Mouse (Mus musculus) natural killer cell, adult 2 months (primary cell): ENCODE measurements around the gene Med12l.
A peak's percentile ranks its signal among the peaks of the same experiment; 100 is the strongest.

Experiments used
- DNase-seq, 2 experiments: peaks; one replicate each; pipeline ENCODE4 v3.0.0; 2022; ENCODE audit warnings: low spot score in 2 of 2

Gene Med12l

DNA sequence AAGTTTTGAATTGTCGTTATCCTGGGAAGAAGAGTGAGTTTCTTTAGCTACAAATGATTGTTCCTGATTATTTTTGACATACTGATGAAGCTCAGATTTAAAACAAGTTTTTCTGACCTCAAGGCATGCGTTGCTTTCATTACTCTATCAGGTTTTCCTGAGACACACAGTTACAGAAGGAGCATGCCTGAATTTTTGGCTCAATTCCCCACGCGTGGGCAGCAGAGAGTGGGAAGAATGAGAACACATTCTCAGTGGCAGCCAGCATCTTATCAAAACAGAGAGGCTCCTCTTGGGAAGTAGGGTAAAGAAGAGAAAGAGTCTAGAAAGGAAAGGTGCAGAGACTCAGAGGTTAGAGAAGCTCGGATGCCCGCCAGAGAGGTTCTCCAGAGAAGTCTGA lies 237.8 kb downstream of the Med12l start:
- DNase-seq: no peak

DNA sequence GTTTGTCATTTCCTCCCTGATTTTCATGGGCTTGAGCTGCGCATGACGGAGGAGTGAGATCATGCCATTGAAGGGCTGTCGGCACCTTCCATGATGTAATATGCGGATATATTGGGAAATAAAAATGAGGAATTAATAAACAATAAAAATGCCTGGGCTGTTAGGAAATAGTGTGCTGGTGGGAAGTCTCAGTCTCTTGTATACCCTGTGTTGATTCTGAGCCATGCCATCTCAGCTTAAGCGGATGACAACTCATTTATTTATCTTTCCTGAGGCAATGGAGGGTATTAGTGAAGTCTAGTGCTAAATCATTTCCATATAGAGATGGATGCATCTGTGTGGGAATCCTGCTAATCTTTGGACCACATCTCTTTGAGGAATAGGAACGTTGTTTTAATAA lies 242.4 kb downstream of the Med12l start:
- DNase-seq: no peak

DNA sequence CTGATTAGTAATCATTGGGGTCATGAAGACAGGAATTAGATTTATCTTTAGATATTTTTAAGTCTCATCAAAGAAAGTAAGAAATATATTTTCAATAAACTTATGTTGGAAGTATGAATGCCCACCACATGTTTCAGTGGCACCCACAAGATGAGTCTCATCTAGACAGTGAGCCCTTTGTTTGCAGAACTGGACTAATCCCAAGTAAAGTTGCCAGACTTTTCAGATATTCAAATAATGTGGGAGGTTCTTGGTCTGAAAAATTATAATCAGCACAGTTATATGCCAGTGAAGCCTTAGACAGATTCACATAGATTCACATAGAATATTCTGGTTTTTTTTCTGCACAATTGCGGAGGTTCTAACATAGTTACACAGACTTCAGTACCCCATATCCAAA lies 244.8 kb downstream of the Med12l start:
- DNase-seq: no peak

DNA sequence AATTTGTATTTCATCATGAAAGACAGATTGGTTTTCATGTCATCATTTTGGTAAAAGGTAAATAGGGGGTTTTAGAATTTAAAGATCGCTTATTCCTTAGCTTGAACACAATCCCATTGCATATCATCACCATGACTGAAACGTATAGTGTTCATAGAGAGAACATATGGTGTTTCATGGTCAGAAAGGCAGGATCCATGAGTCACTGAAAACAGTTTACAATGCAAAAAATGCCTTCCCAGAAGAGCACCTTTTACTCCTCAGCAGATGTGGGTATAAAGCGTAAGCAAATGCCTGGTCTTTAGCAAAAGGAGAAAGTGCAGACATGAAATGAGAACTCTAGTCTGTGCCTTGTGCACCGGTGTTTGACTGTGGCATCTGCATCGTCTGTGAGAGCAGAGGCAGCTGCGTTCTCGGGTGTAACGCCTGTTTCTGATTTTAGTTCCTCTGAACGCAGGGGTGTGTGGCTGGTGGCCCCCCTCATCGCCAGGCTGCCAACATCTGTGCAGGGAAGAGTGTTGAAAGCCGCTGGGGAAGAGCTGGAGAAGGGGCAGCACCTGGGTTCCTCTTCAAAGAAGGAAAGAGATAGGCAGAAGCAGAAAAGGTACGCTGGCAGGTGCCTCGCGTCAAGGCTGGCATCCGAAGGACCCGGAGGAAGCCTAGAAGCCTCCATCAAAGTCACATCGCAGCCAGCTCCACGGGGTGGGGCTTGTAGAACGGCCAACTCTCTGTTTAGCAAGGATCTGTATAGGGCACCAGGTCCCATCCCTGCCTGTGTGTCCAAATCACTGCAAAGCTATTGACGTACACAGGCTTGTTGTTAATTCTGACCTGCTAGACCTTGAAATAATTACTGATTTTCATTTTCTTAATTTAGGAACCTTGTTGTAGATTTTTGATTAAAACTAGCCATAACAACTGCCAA lies 252.4 kb downstream of the Med12l start:
- DNase-seq: peak in 1 of 2 experiments; percentile 45

DNA sequence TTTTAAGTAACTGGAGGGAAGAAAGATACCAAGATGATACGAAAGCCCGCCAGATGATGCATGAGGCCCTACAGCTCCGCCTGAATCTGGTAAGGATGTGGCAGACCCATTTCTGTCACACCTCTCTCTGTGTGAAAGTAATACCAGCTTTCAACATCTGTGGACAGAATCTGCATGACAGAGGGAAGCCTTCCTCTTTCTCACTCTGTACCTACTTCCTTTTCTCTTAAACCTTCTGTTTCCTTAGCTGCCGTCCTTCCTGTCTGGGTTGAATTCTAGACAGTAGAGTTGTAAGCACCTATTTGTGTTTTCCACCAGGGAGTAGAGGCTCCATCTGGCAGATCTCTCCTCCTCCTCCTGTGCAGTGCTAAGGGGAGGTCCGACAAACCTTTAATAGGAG lies 255.1 kb downstream of the Med12l start:
- DNase-seq: peak; percentile 73 to 74

DNA sequence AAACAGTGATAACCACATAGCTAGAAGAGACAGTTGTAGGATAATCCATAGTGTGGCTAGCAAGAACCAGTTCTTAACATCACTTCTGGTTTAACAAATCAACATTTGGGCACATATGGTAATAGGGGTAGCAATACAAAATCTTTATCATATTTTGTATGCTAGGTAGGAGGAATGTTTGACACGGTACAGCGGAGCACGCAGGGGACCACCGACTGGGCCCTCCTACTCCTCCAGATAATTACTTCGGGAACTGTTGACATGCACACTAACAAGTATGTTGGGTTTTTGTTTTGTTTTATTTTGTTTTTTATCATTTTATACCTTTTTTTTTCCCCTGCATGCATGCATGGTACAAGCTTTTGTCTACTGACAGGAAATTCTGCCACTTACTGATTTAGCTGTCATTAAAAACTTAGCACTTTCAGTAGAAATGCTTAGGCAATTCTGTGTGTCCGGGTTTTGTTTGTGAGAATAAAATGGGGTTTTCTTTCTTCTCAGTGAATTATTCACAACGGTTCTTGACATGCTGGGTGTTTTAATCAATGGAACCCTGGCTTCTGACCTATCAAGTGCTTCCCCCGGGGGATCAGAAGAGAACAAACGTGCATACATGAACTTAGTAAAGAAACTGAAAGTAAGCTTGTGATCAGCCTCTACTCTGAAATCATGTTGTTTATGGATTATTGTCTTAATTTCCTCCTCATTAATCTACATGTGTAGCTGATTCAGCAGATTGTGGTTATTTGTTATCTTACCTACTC lies 256.3 kb downstream of the Med12l start:
- DNase-seq: peak in 1 of 2 experiments; percentile 6

DNA sequence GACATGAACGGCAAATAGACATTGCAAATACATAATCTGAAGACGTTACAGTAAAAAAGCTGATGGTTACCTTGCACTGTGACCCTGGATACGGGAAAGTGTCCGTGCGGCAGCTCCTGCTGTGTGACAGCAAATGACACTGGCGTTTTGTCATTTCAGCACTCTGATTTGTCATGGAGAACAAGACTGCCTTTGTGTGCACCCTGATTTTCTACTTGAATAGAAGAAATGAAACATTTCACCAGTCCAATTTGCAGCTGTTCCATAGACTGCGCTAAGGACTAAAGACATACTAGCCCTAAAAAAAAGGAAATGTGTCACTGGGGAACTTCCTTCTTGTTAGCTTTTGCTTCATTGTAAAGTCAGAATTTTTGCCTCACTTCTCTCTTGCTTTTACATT lies 257.1 kb downstream of the Med12l start, which contains the start of gene P2ry12:
Gene P2ry12, minus strand, starts transcription at position 168 of the 400 bp plus-strand sequence.
- DNase-seq: no peak

DNA sequence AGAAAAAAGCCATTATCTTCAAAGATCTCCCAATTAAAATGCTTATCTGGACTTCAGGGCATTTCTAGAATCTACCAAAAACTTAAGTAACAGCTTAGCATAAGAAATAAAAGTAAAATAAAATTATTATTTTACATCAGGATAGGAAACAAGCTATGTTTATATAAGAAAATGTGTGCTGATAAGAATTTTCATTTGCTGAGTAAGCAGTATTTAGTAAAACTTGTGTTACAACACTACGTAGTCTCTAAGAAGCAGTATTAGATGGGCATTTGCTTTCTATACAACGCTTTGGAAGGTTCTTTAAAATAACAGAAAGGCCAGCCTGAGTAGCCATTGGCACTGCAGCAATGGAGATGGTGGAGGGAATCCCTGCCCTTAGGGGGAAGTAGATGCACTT lies 257.8 kb downstream of the Med12l start:
- no peak for DNase-seq

DNA sequence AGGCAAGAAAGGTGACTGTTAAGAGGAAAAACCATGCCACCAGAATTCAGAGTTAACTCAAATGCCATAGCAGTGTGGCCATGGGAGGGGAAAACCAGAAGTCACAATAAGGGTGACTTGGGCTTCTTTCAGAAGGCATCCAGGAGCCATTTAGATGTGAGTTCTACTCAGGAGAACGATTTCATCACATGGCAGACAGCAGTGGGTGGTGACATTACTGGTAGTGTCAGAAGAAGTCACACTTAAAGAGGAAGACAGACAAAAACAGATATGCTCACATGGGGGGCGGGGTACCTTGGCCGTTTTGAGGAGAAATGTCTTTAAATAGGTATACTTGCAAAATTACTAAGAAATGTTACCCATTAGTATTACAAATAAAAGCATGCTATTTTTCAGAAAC lies 258.4 kb downstream of the Med12l start:
- DNase-seq: no peak

DNA sequence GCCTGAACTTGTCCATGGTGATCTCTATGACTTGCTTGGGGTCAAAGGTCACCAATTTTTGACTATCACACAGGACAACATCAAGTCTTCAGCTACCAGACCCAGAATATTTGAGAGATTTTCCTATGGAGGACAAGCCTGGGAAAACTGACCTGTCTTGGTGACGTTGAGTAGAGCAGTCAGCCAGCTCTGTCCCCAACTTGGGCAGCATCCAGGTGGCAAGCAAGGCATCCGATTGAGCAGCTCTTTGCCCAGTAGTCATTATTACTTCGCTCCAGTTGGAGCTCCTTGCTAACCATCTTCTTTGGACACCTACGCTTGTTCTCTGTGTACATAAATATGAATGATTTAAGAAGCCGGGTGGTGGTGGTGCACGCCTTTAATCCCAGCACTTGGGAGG lies 265.2 kb downstream of the Med12l start:
- no peak for DNase-seq

DNA sequence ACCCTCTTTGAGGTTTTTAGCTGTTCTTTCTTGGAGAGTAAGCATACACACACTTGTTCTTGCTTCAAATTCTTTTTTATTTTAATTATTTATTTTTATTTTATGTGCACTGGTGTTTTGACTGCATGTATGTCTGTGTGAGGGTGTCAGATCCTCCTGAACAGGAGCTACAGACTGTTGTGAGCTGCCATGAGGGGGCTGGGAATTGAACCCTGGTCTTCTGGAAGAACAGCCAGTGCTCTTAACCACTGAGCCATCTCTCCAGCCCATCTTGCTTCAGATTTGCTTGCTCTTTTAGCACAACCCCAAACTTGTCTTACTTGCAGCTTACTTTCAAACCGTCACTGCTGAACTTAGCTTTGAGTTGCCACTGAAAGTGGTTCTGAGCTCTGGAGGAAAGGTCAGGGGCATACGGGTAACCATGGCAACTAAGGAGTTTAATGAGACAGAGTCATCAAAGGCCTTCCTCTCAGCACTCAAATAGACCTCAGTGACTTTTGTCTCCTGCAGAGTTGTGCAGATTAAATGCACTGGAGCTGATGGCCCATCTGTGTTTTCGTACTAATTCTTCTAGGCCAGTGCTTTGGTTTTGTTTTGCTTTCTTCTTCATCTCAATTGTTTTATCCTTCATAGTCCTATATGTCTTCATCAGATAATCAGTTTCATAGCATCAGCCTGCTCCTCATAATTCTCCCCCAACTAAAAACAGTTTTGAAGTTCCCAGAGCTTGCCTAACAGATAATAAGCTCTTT lies 272.1 kb downstream of the Med12l start:
- no peak for DNase-seq

DNA sequence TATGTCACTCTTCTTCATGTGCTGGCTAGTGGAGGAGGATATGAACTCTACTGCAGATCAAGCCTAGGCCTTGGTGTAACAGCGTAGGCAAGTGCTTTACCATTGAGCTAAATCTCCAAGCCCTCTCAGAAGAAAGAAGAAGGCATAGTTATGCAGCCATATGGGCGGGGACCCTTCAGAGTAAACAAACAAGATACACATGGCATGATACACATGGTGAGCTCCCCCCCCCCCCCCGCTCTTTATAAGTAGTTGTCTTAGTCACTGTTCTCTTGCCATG lies 272.6 kb downstream of the Med12l start:
- DNase-seq: no peak

DNA sequence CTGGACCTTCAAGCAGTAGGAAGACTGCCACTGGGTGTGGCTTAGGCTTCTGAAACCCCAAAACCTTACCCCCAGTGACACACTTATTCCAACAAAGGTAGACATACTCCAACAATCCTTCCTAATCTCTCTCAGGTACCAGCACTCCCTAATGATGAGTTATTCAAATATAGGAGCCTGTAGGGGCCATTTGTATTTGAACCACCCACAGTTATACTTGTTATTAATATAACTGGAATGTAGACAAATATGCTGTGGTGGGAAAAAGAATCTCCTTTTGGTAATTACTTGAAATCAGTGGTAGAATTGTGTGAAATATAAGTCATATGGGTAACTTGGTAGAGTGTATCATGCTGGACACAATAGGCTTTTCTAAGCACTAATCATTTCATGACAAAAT lies 273.0 kb downstream of the Med12l start:
- DNase-seq: no peak

DNA sequence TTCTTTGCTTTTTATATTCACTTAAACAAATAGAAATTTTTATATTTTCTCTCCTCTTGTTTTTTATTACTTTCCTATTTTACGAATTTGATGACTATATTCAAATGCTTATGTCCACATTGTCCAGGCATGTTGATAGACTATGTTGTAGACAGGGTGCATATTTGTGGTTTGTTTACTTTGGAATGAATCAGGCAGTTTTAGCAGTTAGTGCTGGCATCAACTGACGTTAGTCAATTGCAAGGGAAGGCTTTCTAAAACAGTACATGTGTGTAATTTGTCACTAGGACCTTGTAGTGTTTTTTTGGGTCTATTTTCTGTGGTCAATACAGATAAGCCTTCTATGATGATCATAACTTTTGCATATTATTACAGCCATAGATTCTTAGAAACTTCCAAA lies 284.9 kb downstream of the Med12l start:
- no peak for DNase-seq

DNA sequence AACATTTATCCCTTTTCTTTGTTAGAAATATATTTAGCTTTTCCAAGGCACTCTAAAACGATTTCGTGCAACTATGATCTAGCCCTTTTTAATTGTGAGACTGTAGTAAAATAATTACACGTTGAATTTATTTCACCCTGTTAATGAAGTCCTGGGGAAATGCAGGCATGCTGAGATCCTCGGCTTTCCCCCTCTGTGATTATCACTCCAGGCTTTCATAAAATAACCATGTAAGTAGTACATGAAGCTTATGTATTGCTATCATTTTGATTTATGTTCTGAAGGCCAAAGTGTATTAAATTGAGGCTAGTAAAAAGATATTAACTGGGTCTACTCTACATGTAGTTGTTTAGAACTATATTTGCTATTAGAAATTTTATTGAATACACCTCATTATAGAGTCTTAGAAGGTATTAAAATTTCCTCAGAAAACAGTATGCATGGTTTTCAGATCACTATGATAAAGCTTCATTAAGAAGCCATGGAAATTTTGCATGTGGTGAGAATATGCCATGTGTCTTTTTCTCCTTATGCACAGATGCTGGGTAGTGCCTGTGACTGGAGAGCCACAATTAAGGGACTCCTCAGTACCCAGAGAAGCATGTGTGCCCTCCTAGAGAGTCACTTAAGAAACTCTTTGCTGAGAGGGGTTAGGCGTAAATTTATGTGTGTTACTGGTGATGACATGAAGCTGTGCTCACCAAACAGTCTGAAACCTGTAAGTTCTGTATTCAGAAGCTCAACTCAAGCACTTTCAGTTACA lies 288.0 kb downstream of the Med12l start:
- no peak for DNase-seq

DNA sequence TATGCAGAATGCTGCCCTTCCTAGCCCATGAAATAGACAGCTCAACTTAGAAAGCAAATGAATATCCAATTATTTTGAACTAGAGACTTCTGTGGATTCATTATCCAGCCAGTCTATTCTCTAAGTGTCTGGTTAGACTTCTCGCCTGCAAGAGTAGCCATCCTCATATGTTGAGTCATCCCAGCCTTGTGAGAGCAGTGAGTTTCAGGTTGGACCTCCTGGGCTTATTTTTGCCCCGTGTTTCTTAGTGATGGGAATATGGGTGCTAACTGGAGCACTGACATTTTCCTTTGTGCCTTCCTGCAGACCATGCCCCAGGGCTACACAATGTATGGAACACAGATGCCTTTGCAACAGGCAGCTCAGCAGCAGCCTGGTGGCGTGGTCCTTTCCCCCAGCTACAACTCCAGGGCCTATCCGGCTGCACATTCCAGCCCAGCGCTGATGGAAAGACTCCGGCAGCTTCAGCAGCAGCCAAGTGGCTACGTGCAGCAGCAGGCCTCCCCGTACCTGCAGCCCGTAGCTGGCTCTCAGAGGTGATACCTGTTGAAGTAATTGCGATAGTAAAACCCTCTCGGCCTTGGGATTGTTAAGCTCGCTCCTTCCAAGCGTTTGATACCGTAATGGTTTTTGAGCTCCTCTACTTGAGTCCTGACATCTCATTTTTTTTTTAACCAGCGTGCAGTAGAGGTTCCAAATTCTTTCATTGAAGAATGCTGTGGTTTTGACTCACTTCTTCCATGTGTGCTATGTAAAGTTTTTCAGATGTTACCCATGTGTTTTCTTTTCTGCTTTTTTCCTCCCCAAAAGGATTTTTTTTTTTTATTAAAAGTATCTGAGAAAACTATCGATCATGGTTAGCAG lies 290.3 kb downstream of the Med12l start:
- DNase-seq: no peak

DNA sequence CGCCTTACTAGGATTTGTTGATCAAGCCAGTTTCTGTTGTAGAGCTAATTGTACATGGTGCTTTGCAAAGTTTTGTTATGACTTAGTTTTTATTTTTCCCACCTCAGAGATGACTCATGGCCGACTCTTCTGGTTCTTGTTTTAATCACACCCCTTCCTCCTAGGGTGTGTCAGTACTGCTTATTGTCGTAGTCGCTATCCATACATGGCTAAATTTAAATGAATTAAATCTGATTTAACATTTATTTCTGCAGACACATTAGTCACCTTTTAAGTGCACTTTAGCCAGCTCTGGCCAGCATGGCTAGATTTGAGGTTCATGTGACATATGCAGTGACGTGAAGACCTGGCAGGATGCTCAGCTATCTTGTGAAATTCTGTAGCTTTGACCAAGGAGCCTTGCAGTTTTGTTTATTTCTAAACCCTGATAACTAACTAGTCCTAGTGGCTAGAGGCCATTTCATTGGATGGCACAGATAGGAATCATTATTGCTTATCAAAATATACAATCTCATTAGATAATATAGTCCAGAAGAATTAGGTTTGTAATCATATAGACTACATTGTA lies 291.0 kb downstream of the Med12l start:
- DNase-seq: no peak

DNA sequence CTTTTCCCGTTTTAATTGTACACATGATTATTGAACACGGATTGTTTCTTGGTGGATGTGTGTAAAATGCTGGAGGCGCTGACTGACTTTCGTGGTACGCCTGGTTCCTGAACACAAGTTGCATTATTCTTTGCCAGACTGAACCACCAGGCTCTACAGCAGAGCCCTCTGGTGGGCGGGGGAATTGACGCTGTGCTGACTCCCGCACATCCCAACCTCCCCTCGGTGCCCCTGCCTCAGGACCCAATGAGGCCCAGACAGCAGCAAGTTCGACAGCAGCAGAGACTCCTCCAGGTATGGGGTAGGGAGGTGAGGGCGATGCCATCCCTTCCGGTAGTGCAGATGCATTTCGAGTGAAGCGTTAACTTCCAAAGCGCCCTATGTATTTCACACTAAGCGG lies 292.0 kb downstream of the Med12l start:
- no peak for DNase-seq

DNA sequence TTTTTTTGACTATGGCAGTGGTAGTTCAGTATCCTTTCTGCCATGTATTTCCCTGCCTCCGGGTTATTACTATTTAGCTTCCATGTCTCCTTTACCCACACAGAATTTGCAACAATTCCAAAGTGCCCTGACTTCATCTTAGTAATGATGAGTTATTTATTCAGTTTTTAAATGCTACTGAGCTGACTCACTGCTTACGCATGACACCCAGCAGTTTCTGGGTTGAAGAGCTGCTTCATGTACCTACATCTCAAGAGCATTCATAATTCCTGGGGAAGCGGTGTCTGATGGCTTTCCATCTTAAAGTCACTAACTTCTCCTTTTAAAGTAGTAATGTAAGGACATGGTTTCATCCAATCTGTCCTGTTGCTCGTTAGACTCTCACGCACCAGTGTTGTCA lies 299.3 kb downstream of the Med12l start:
- no peak for DNase-seq

DNA sequence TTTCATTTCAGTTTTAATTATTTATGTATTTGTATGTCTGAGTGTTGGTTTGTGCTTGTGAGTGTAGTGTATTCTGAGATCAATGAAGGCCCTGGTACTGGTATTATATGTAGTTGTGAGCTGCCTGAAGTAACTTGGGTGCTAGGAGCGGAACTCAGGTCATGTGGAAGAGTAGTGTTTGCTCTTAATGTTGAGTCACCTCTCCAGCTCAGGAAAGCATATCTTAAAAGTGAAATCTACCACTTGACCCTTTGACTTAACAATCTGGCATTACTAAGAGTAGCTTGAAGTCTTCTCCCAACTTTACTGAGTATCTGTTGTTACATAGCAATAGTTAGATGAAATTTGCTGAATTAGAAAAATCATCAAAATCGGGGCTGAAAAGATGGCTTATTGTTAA lies 299.9 kb downstream of the Med12l start:
- DNase-seq: no peak
